Mouse (Mus musculus) CD4-positive, CD25-positive, alpha-beta regulatory T cell, adult 4 months (primary cell): ENCODE data around the gene Nagk. TPM values are rescaled to one million over a fixed set of nuclear protein-coding genes. Genes with fewer than 3 reads are reported as not detected.
"Not testable (repeated sequence)": the region's sequence is repeated elsewhere in the genome, so short reads cannot be mapped to it uniquely, and the experiment has no call there.

ENCODE experiments used
- ATAC-seq: one replicate; pipeline ENCODE4 v1.8.0; 2017
- polyA plus RNA-seq, 2 experiments: library from polyadenylated mRNA; unstranded; fragments of 100-300 nt; shearing (Covaris generic); gene quantifications; one replicate each; pipeline ENCODE4 v1.2.1; 2017

The Nagk gene
- polyA plus RNA-seq, 2 experiments from 2014 or later = 31.0 to 32.7 TPM

GRCm38 (mm10) chr6:83818996-83819395, 24.2 kb downstream of the Nagk start:
- ATAC-seq = no peak

GRCm38 (mm10) chr6:83820727-83821515, 26.1 kb downstream of the Nagk start:
- ATAC-seq = no peak

- no peak for ATAC-seq
Observed at GRCm38 (mm10) chr6:83821856-83822255, 27.1 kb downstream of the Nagk start.

- peak; percentile 56 for ATAC-seq
Observed at GRCm38 (mm10) chr6:83830941-83831605, 36.3 kb downstream of the Nagk start.

- peak; percentile 93 for ATAC-seq
Observed at GRCm38 (mm10) chr6:83831606-83832123, 36.9 kb downstream of the Nagk start, which contains the start of gene Paip2b. TSS of gene Paip2b (minus strand) at chr6:83831741.

- not testable (repeated sequence) for ATAC-seq
Observed at GRCm38 (mm10) chr6:83832393-83832792, 37.6 kb downstream of the Nagk start.

- ATAC-seq = no peak
Observed at GRCm38 (mm10) chr6:83836826-83837225, 42.0 kb downstream of the Nagk start.

- no peak for ATAC-seq
Observed at GRCm38 (mm10) chr6:83838046-83838445, 43.3 kb downstream of the Nagk start.

GRCm38 (mm10) chr6:83840086-83840485, 45.3 kb downstream of the Nagk start:
- no peak for ATAC-seq

GRCm38 (mm10) chr6:83844913-83845312, 50.1 kb downstream of the Nagk start:
- no peak for ATAC-seq

- ATAC-seq = no peak
Observed at GRCm38 (mm10) chr6:83846141-83846540, 51.4 kb downstream of the Nagk start.

- no peak for ATAC-seq
Observed at GRCm38 (mm10) chr6:83849446-83849845, 54.7 kb downstream of the Nagk start.

Other genes with a start within 250 kb of the Nagk start
- gene Stambp, start 222.3 kb upstream of the Nagk start, polyA plus RNA-seq = 10 to 100 TPM; 29.5 to 34.5 TPM
- gene Clec4f, start 138.8 kb upstream of the Nagk start, polyA plus RNA-seq = not detected
- gene Cd207, start 117.1 kb upstream of the Nagk start, polyA plus RNA-seq = not detected
- under 1 TPM in 1 of 2 experiments, not detected in 1; 0.43 TPM for gene Vax2, start 83.7 kb upstream of the Nagk start, polyA plus RNA-seq
- not detected for gene Atp6v1b1, start 52.0 kb upstream of the Nagk start, polyA plus RNA-seq
- not detected for gene Ankrd53, start 32.3 kb upstream of the Nagk start, polyA plus RNA-seq
- gene Tex261, start 19.2 kb upstream of the Nagk start, polyA plus RNA-seq = 10 to 100 TPM; 78.1 to 88.1 TPM
- gene Paip2b, start 36.8 kb downstream of the Nagk start, polyA plus RNA-seq = 10 to 100 TPM; 18.5 to 36.3 TPM
- 100 to 1,000 TPM; 143 to 164 TPM for gene Zfp638, start 72.1 kb downstream of the Nagk start, polyA plus RNA-seq
- not detected for gene Dysf, start 213.6 kb downstream of the Nagk start, polyA plus RNA-seq